8 mouse cellular contexts compared by ENCODE assay signal in the genomic region with DNA sequence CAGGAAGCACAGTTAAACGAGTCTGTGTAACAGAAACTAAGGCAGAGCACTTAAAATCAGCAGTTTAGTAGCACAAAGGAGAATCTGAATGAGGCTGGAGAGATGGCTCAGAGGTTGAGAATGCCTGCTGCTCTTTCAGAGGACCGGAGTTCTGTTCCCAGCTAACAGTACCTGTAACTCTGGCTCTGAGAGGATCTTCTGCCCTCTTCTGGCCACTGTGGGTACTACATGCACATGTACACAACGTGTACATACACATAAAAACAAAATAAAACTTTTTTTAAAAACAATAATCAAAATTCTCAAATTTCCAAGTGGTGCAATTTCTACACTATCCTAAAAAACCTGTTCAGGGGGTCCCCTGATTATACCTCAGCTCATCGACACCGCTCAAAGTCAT.
DNase-seq lines count a peak whose midpoint lies in the region; ATAC-seq and TF ChIP-seq lines count a peak whose summit lies in the region.

No protein-coding gene starts in this region.

- H3K4me3 ChIP-seq in midbrain, postnatal 0 days (ENCODE audit: low read depth, low read length): no peak overlapping the region
- H3K4me3 ChIP-seq in midbrain, embryonic 16.5 days (ENCODE audit: low read depth, low read length): no peak overlapping the region
- H3K4me3 ChIP-seq in embryonic facial prominence, embryonic 10.5 days: no peak overlapping the region
- H3K4me3 ChIP-seq in thymus, adult 2 months (ENCODE audit: control insufficient read depth, insufficient read depth, low read length): no peak overlapping the region

- H3K9me3 ChIP-seq in midbrain, postnatal 0 days (ENCODE audit: low read length): no peaks in the 10 kb centered on the region
- H3K9me3 ChIP-seq in midbrain, embryonic 16.5 days (replicated peaks; ENCODE audit: control insufficient read depth, low read length, poor library complexity, severe bottlenecking): no peaks in the 10 kb centered on the region
- no peaks in the 10 kb centered on the region for H3K9me3 ChIP-seq in embryonic facial prominence, embryonic 10.5 days

- H3K9ac ChIP-seq in midbrain, postnatal 0 days (replicated peaks; ENCODE audit: low read length, poor library complexity, severe bottlenecking): no peak overlapping the region
- no peak overlapping the region for H3K9ac ChIP-seq in midbrain, embryonic 16.5 days (ENCODE audit: low read depth, low read length)

- H3K36me3 ChIP-seq in midbrain, postnatal 0 days (ENCODE audit: insufficient read depth, low read length): no peaks in the 10 kb centered on the region
- no peaks in the 10 kb centered on the region for H3K36me3 ChIP-seq in midbrain, embryonic 16.5 days (ENCODE audit: control insufficient read depth, insufficient read depth, low read length)
- H3K36me3 ChIP-seq in embryonic facial prominence, embryonic 10.5 days (replicated peaks): no peaks in the 10 kb centered on the region
- no peaks in the 10 kb centered on the region for H3K36me3 ChIP-seq in thymus, adult 2 months (ENCODE audit: control insufficient read depth, insufficient read depth, low read length)

- peak; percentile 11 for DNase-seq in gastrocnemius, postnatal 10 days
- no peak for DNase-seq in gastrocnemius, postnatal 4 days (ENCODE audit: low spot score in 2 of 2)
- no peak for DNase-seq in midbrain, postnatal 0 days (ENCODE audit: low spot score)
- DNase-seq in embryonic facial prominence, embryonic 10.5 days (ENCODE audit: low spot score): peak; percentile 22
- DNase-seq in thymus, adult 2 months: peak; percentile 46
- no peak for DNase-seq in urinary bladder, postnatal 14 days (ENCODE audit: low spot score)

- no peak for TF ChIP-seq POLR2A in thymus, adult 2 months (IDR thresholded peaks at IDR 0.05; ENCODE audit: control insufficient read depth, extremely low read depth, insufficient read depth, low read length, poor library complexity)

- peak; percentile 67 for TF ChIP-seq CTCF in midbrain, postnatal 0 days (IDR thresholded peaks at IDR 0.05)
- no peak for TF ChIP-seq CTCF in thymus, adult 2 months (IDR thresholded peaks at IDR 0.05; ENCODE audit: borderline replicate concordance, control insufficient read depth, extremely low read depth, insufficient read depth, low read length, poor library complexity)

- no peaks in the 10 kb centered on the region for H3K27me3 ChIP-seq in midbrain, postnatal 0 days (ENCODE audit: insufficient read depth, low read length)
- H3K27me3 ChIP-seq in midbrain, embryonic 16.5 days (ENCODE audit: control insufficient read depth, insufficient read depth, low read depth, low read length): no peaks in the 10 kb centered on the region
- no peaks in the 10 kb centered on the region for H3K27me3 ChIP-seq in embryonic facial prominence, embryonic 10.5 days (replicated peaks; ENCODE audit: low read depth, poor library complexity, severe bottlenecking)
- H3K27me3 ChIP-seq in thymus, adult 2 months (ENCODE audit: control insufficient read depth, insufficient read depth, low read length): no peaks in the 10 kb centered on the region

- no peak overlapping the region for H3K4me2 ChIP-seq in midbrain, postnatal 0 days (ENCODE audit: low read depth, low read length, poor library complexity, severe bottlenecking)
- no peak overlapping the region for H3K4me2 ChIP-seq in midbrain, embryonic 16.5 days (ENCODE audit: low read length)

- ATAC-seq in midbrain, postnatal 0 days (ENCODE audit: low FRiP score): no peak
- ATAC-seq in midbrain, embryonic 16.5 days: no peak
- no peak for ATAC-seq in erythroblast, adult 5-6 weeks (replicated peaks; ENCODE audit: low FRiP score, poor library complexity, severe bottlenecking)

- H3K4me1 ChIP-seq in midbrain, postnatal 0 days (ENCODE audit: insufficient read depth, low read length): peaks cover 14% of the 10 kb centered on the region
- peaks cover 21% of the 10 kb centered on the region for H3K4me1 ChIP-seq in midbrain, embryonic 16.5 days (ENCODE audit: control insufficient read depth, insufficient read depth, low read length)
- peaks cover 2% of the 10 kb centered on the region; the same call in 1 of the 2 replicates for H3K4me1 ChIP-seq in embryonic facial prominence, embryonic 10.5 days
- no peaks in the 10 kb centered on the region for H3K4me1 ChIP-seq in thymus, adult 2 months (replicated peaks; ENCODE audit: control insufficient read depth, insufficient read depth, low read length)

- 82% methylated on average over 5 of the region's 5 CpGs for WGBS in midbrain, postnatal 0 days
- 80% methylated on average over 5 of the region's 5 CpGs for WGBS in midbrain, embryonic 16.5 days
- 79% methylated on average over 5 of the region's 5 CpGs for WGBS in embryonic facial prominence, embryonic 10.5 days
- WGBS in thymus, adult 2 months: 88% methylated on average over 5 of the region's 5 CpGs

- H3K27ac ChIP-seq in midbrain, postnatal 0 days (ENCODE audit: low read depth, low read length): no peak overlapping the region
- no peak overlapping the region for H3K27ac ChIP-seq in midbrain, embryonic 16.5 days (ENCODE audit: low read length)
- no peak overlapping the region for H3K27ac ChIP-seq in embryonic facial prominence, embryonic 10.5 days (replicated peaks)
- H3K27ac ChIP-seq in thymus, adult 2 months (ENCODE audit: control insufficient read depth, insufficient read depth, low read length): no peak overlapping the region

Comparison
In these comparisons a context has a peak if more than half of its experiments do, and no peak if none do; other contexts are left out.
1. DNase-seq: peak in gastrocnemius, postnatal 10 days (single experiment), embryonic facial prominence, embryonic 10.5 days (single experiment) and thymus, adult 2 months (single experiment); none in gastrocnemius, postnatal 4 days (0 of 2), midbrain, postnatal 0 days (single experiment) and urinary bladder, postnatal 14 days (single experiment).